Mouse (Mus musculus): ENCODE measurements around the gene Armc9. TPM values are rescaled to one million over a fixed set of nuclear protein-coding genes. Genes with fewer than 3 reads are reported as not detected.

The Armc9 gene
- polyA plus RNA-seq, 1 experiment = 14.8 TPM

- H3K27ac ChIP-seq (ENCODE audit: insufficient read depth, low read length) = no peak overlapping the region
- H3K4me1 ChIP-seq (ENCODE audit: control insufficient read depth, insufficient read depth, low read length) = peaks cover 2% of the 10 kb centered on the region; the same call in 1 of the 2 replicates
- TF ChIP-seq CTCF (IDR thresholded peaks at IDR 0.05; ENCODE audit: borderline replicate concordance, insufficient read depth, low read length) (no peak), POLR2A (IDR thresholded peaks at IDR 0.05; ENCODE audit: low read depth, low read length) (no peak)
- H3K4me3 ChIP-seq (ENCODE audit: insufficient read depth, low read length) = no peak overlapping the region
Observed at GRCm38 (mm10) chr1:86285295-86285694, 130.7 kb downstream of the Armc9 start.

- Histone ChIP-seq H3K4me3 (ENCODE audit: insufficient read depth, low read length) (no peak overlapping the region), H3K27ac (ENCODE audit: insufficient read depth, low read length) (no peak overlapping the region), H3K4me1 (ENCODE audit: control insufficient read depth, insufficient read depth, low read length) (peaks cover under 1% of the 10 kb centered on the region; the same call in 1 of the 2 replicates)
- TF ChIP-seq CTCF (IDR thresholded peaks at IDR 0.05; ENCODE audit: borderline replicate concordance, insufficient read depth, low read length) = no peak
- TF ChIP-seq POLR2A (IDR thresholded peaks at IDR 0.05; ENCODE audit: low read depth, low read length) = no peak
Observed at GRCm38 (mm10) chr1:86287473-86287872, 132.9 kb downstream of the Armc9 start.

- no peak for TF ChIP-seq POLR2A (IDR thresholded peaks at IDR 0.05; ENCODE audit: low read depth, low read length)
- TF ChIP-seq CTCF (IDR thresholded peaks at IDR 0.05; ENCODE audit: borderline replicate concordance, insufficient read depth, low read length) = no peak
- H3K4me3 ChIP-seq (ENCODE audit: insufficient read depth, low read length) = no peak overlapping the region
- no peak overlapping the region for H3K27ac ChIP-seq (ENCODE audit: insufficient read depth, low read length)
- 0 out of 2 replicates have a peak, but pooled peaks cover 3% of the 10 kb centered on the region for H3K4me1 ChIP-seq (ENCODE audit: control insufficient read depth, insufficient read depth, low read length)
Observed at GRCm38 (mm10) chr1:86290452-86290851, 135.9 kb downstream of the Armc9 start.

GRCm38 (mm10) chr1:86293091-86293490 lies 138.5 kb downstream of the Armc9 start:
- TF ChIP-seq POLR2A (IDR thresholded peaks at IDR 0.05; ENCODE audit: low read depth, low read length) (no peak), CTCF (IDR thresholded peaks at IDR 0.05; ENCODE audit: borderline replicate concordance, insufficient read depth, low read length) (no peak)
- Histone ChIP-seq H3K27ac (ENCODE audit: insufficient read depth, low read length) (no peak overlapping the region), H3K4me1 (ENCODE audit: control insufficient read depth, insufficient read depth, low read length) (0 out of 2 replicates have a peak, but pooled peaks cover 3% of the 10 kb centered on the region), H3K4me3 (ENCODE audit: insufficient read depth, low read length) (no peak overlapping the region)

GRCm38 (mm10) chr1:86293868-86294267 lies 139.3 kb downstream of the Armc9 start:
- Histone ChIP-seq H3K4me3 (ENCODE audit: insufficient read depth, low read length) (no peak overlapping the region), H3K4me1 (ENCODE audit: control insufficient read depth, insufficient read depth, low read length) (0 out of 2 replicates have a peak, but pooled peaks cover 3% of the 10 kb centered on the region), H3K27ac (ENCODE audit: insufficient read depth, low read length) (no peak overlapping the region)
- TF ChIP-seq POLR2A (IDR thresholded peaks at IDR 0.05; ENCODE audit: low read depth, low read length) = no peak
- TF ChIP-seq CTCF (IDR thresholded peaks at IDR 0.05; ENCODE audit: borderline replicate concordance, insufficient read depth, low read length) = no peak

- TF ChIP-seq CTCF (IDR thresholded peaks at IDR 0.05; ENCODE audit: borderline replicate concordance, insufficient read depth, low read length) (no peak), POLR2A (IDR thresholded peaks at IDR 0.05; ENCODE audit: low read depth, low read length) (no peak)
- Histone ChIP-seq H3K4me3 (ENCODE audit: insufficient read depth, low read length) (no peak overlapping the region), H3K4me1 (ENCODE audit: control insufficient read depth, insufficient read depth, low read length) (0 out of 2 replicates have a peak, but pooled peaks cover 3% of the 10 kb centered on the region), H3K27ac (ENCODE audit: insufficient read depth, low read length) (no peak overlapping the region)
Observed at GRCm38 (mm10) chr1:86294472-86294871, 139.9 kb downstream of the Armc9 start.

GRCm38 (mm10) chr1:86300093-86300492 lies 145.5 kb downstream of the Armc9 start:
- Histone ChIP-seq H3K4me3 (ENCODE audit: insufficient read depth, low read length) (no peak overlapping the region), H3K27ac (ENCODE audit: insufficient read depth, low read length) (no peak overlapping the region), H3K4me1 (ENCODE audit: control insufficient read depth, insufficient read depth, low read length) (no peaks in the 10 kb centered on the region)
- TF ChIP-seq POLR2A (IDR thresholded peaks at IDR 0.05; ENCODE audit: low read depth, low read length) (no peak), CTCF (IDR thresholded peaks at IDR 0.05; ENCODE audit: borderline replicate concordance, insufficient read depth, low read length) (no peak)

GRCm38 (mm10) chr1:86300731-86301130 lies 146.2 kb downstream of the Armc9 start:
- Histone ChIP-seq H3K4me3 (ENCODE audit: insufficient read depth, low read length) (no peak overlapping the region), H3K27ac (ENCODE audit: insufficient read depth, low read length) (no peak overlapping the region), H3K4me1 (ENCODE audit: control insufficient read depth, insufficient read depth, low read length) (no peaks in the 10 kb centered on the region)
- TF ChIP-seq CTCF (IDR thresholded peaks at IDR 0.05; ENCODE audit: borderline replicate concordance, insufficient read depth, low read length) (no peak), POLR2A (IDR thresholded peaks at IDR 0.05; ENCODE audit: low read depth, low read length) (no peak)

- no peaks in the 10 kb centered on the region for H3K4me1 ChIP-seq (ENCODE audit: control insufficient read depth, insufficient read depth, low read length)
- H3K27ac ChIP-seq (ENCODE audit: insufficient read depth, low read length) = no peak overlapping the region
- no peak overlapping the region for H3K4me3 ChIP-seq (ENCODE audit: insufficient read depth, low read length)
- TF ChIP-seq POLR2A (IDR thresholded peaks at IDR 0.05; ENCODE audit: low read depth, low read length) = no peak
- peak; percentile 46; the same call in 1 of the 2 replicates for TF ChIP-seq CTCF (IDR thresholded peaks at IDR 0.05; ENCODE audit: borderline replicate concordance, insufficient read depth, low read length)
Observed at GRCm38 (mm10) chr1:86301221-86302091, 146.9 kb downstream of the Armc9 start.

- Histone ChIP-seq H3K4me3 (ENCODE audit: insufficient read depth, low read length) (peak within 1 kb of the TSS; percentile 36), H3K4me1 (ENCODE audit: control insufficient read depth, insufficient read depth, low read length) (no peaks in the 10 kb centered on the region), H3K27ac (ENCODE audit: insufficient read depth, low read length) (no peak within 1 kb of the TSS)
- TF ChIP-seq CTCF (IDR thresholded peaks at IDR 0.05; ENCODE audit: borderline replicate concordance, insufficient read depth, low read length) (no peak), POLR2A (IDR thresholded peaks at IDR 0.05; ENCODE audit: low read depth, low read length) (no peak)
Observed at GRCm38 (mm10) chr1:86302532-86302931, 148.0 kb downstream of the Armc9 start, which contains the start of gene B3gnt7. TSS of gene B3gnt7 (plus strand) at chr1:86302832.

Data from embryonic fibroblast, embryonic 13.5 days (primary cell).